Mouse (Mus musculus) frontal cortex, adult 2 months (tissue): ENCODE data around the gene Aven. TPM values are rescaled to one million over a fixed set of nuclear protein-coding genes. Genes with fewer than 3 reads are reported as not detected.

Experiments used
- DNase-seq, 2 experiments: peaks; one replicate each; pipeline ENCODE4 v3.0.0; 2022; ENCODE audit warnings: low spot score in 1 of 2; ENCODE audit errors: extremely low spot score in 1 of 2
- polyA plus RNA-seq: library from polyadenylated mRNA; depleted of rRNA; stranded (reverse); fragments of >200 nt; gene quantifications from 2 replicates; pipeline ENCODE4 v1.2.3, GENCODE M21; 2012

The Aven gene
- polyA plus RNA-seq, 1 experiment, result 8.7 TPM

DNA sequence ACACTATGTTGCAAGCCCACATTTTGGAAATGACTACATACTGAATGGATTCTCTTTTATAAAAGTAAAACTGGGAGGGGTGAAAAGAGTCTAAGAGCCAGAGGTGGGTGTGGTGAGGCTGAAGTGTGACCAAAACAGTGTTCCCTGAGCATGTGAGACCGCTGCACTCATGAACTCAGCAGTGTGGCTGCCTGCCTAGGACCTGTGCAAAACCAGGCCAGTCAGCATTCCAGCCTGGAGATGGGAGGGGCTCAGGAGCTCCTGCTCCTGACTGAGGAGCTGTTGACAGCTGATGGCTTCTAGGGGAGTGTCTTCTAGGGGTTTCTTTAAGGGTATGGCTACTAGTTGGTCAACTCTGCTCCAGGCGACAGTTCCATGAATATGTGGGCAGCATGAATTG is 7.9 kb upstream of the Aven start:
- DNase-seq, result no peak

GRCm38 (mm10) chr2:112490483-112491196 is 2.1 kb upstream of the Aven start:
- DNase-seq, result no peak

DNA sequence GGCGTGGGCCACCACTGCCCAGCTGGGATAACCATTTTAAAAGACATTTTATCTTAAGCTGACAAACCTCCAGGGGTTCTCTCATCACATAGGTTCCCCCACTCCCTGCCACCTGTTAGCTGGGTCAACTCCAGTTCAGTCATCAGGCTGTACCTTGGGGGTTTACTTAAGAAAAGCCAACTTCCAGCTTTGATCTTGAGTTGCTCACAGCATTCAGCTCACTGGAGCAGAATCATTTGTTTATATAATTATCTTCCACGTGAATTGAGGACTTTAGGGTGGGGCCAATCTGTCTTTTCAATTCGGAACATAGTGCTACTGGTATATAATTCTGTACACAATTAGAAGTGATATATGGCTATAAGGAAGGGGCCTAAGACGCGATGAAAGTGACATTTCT is 1.1 kb upstream of the Aven start:
- DNase-seq, result no peak

DNA sequence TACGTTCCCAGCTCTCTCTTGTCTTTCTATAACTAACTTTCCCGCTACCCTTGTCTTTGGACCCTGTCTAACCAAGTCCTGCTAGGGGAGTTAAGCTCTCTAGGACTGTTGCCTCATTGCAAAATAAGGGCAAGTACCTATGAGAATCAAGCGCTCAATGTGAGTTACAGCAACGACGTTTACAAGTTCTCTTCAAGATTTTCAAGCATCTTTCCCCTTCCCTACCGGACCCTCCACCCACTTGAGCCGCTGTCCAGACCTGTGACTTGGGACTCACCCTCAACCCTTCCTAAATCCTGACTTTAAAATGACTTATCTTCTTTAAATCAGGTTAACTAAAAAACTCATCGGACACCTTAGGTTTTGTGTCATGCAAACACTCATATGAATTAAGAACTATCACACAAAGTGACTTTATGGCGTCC is 321 bp upstream of the Aven start:
- DNase-seq, result no peak

GRCm38 (mm10) chr2:112493539-112494260 is 936 bp downstream of the Aven start:
- no peak for DNase-seq

DNA sequence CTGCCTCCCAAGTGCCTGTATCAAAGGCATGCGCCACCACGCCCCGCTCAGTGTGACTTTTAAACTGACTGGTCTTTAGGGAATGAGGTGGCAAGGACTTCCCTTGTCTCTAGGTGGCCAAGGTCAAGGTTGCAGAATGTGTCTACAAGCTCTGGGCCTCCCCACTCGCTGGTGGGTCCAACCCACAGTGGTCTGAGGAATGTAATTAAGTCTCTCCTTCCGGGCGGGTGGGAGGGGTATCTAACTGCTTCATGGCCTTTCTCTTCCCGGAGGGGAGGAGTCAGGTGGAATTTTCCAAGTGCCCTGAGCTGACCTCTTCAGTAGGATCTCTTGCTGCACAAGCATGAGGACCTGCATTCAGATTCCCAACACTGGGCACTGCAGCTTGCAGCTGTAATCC is 5.1 kb downstream of the Aven start:
- DNase-seq, result no peak

GRCm38 (mm10) chr2:112501209-112501608 is 8.4 kb downstream of the Aven start:
- DNase-seq, result peak; percentile 57 to 86

DNA sequence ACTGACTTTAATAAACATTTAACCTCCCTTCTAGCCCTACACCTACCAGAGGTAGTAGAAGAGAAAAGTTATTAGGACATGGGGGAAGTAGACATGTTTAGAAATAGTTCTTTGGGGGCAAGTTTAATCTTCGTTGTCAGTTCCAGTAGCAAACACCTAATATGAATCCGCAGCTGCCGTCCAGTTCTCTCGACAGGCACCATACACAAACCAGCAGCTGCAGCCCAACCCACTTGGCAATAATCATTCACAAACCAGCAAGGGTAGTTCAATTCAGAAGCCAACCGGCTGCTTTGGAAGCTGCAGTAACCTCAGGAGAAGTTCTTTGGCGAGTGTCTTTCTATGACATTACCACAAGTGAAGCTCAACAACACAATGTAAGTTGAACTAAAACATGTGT is 11.2 kb downstream of the Aven start:
- DNase-seq, result no peak

- DNase-seq, result no peak
Observed at GRCm38 (mm10) chr2:112506841-112507435, 14.2 kb downstream of the Aven start.

- DNase-seq, result no peak
Observed at GRCm38 (mm10) chr2:112507444-112507843, 14.7 kb downstream of the Aven start.

- no peak for DNase-seq
Observed at GRCm38 (mm10) chr2:112510140-112510539, 17.4 kb downstream of the Aven start.

DNA sequence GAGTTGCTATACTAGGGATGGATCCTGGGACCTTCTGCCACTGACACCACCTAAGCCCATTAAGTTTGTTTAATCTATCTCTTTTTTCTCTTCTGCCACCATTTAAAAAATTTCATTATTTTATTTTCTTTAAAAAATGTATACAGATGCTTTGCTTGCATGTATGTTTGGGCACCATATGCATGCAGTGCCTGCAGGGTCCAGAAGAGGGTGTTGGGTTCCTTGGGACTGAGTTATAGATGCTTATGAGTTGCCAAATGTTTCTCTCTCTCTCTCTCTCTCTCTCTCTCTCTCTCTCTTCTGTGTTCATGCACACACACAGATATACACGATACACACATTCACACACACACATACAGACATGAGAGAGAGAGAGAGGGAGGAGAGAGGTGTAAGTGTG is 20.3 kb downstream of the Aven start:
- no peak for DNase-seq

- DNase-seq, result no peak
Observed at GRCm38 (mm10) chr2:112516728-112517127, 24.0 kb downstream of the Aven start.

DNA sequence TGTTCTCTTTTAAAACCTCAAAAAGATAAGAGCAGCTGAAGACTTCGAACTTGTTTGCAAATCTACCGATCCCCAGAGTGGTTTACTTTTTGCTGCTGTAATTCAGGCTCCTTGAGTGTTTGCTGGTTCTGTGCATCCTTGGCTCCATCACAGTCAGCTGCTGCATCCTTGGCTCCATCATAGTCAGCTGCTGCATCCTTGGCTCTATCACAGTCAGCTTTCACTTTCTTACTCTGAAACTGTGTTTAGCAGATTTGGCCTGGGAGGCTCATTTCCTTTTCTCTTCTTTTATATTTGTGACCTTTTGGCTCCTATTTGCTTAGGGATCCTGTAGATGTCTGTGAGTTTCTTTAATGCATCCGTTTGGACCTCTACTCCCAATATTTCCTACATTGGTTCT is 24.5 kb downstream of the Aven start:
- no peak for DNase-seq

- no peak for DNase-seq
Observed at GRCm38 (mm10) chr2:112518541-112518940, 25.8 kb downstream of the Aven start.

DNA sequence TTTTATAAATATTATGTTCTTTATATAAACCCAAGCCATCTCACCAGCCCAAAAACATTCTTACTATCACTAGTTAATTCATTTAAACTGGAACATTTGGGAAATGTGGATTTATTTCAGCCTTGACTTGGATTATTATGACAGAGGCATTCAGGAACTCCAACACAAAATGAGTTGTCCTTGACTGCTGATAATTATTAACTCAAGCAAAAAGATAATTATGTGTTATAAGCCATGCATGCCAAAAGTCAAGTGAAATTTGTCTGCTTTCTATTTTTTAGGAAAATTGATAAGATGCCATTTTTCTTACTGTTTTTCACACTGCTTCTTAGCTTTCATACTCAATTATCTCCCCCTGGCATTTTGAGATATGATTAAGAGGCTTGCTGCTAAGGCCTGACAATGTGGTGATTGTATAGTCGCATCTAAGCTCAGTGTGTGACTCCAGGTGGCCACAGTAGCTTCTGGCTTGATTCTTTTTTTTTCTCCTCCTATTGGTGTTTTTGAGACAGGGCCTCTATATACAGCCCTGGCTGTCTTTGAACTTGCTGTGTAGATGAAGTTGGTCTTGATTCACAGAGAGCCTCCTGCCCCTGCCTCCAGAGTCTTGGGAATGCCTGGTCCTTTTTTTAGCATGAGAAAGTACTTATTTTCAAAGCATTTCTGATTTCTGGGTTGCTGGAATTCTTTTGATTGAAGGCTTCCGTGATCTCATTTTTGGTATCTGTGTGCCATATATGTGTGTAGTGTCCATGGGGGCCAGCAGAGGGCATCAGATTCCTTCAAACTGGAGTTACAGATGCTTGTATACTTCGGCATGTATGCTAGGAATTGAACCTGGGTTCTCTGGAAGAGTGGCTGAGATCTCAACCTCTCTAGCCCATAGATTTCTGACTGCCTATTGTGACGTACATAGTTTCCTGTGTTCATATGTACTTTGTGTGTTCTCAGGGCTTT is 28.0 kb downstream of the Aven start:
- DNase-seq, result no peak

- peak in 1 of 2 experiments; percentile 31 for DNase-seq
Observed at GRCm38 (mm10) chr2:112526933-112527332, 34.2 kb downstream of the Aven start.

- DNase-seq, result no peak
Observed at GRCm38 (mm10) chr2:112532812-112533496, 40.2 kb downstream of the Aven start.

DNA sequence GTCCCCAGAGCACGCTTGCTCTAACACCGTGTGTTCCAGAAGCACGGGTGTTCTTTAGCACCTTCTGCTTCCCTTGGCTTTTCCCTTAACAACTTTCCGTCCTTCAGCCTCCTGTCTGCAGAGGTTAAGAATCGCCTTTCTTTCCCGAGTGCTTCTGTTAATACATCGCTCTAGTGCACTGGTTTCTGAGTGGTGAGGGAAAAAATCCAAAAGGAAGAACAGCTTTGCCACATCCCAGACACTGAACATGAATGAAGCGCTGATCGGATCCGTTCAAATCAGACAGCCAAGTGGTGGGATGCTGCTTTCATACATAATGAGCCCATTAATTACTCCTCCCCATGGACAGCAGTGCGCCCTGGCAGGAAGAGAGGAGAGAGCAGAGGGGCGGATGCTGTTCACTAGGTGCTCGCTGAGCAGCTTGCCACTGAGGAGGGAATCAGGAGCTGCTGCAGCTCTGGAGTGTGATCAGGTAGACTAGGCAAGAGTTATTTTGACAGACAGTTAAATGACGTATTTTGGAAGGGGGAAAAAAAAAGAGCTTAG is 42.0 kb downstream of the Aven start:
- DNase-seq, result no peak

DNA sequence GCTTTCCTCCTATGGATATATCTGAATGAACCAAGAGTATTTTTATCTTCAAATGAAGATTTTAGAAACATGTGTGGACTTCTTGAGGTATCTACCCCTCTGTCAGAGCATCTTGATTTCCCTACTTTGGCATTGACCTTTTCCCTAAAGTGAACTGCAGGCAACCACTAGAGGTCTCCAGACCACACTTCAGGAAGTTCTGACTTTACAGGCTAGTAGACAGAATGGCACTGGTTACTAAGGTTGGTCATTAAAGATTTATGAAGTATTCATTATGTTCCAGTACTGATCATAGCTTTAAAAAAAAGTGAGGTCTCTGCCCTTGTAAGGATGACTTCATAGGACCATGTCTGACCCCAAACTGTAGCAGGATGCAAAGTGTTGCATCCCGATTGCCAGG is 46.0 kb downstream of the Aven start:
- DNase-seq, result peak in 1 of 2 experiments; percentile 47
